Mouse (Mus musculus): ENCODE results near the gene Mrm2. TPM values are rescaled to one million over a fixed set of nuclear protein-coding genes. Genes with fewer than 3 reads are reported as not detected.

The Mrm2 gene
- total and polyA plus RNA-seq, 2 experiments from 2014 or later = 17.8 to 19.5 TPM

GRCm38 (mm10) chr5:140298291-140298690 is 33.4 kb downstream of the Mrm2 start:
- H3K27me3 ChIP-seq (ENCODE audit: control insufficient read depth, insufficient read depth, low read length) = no peaks in the 10 kb centered on the region
- ATAC-seq (ENCODE audit: insufficient read depth, low read depth) (no peak), DNase-seq (ENCODE audit: low spot score) (no peak)
- no peaks in the 10 kb centered on the region for H3K4me1 ChIP-seq (ENCODE audit: control insufficient read depth, insufficient read depth)
- no peak overlapping the region for H3K4me3 ChIP-seq (ENCODE audit: low read depth, low read length)
- H3K36me3 ChIP-seq (replicated peaks; ENCODE audit: control insufficient read depth, insufficient read depth, low read length) = peaks cover 62% of the 10 kb centered on the region
- TF ChIP-seq CTCF (IDR thresholded peaks at IDR 0.05; ENCODE audit: low read depth) (no peak), EP300 (IDR thresholded peaks at IDR 0.05; ENCODE audit: low read depth) (no peak)
- no peak overlapping the region for H3K27ac ChIP-seq (ENCODE audit: low read depth)
- no peak overlapping the region for H3K4me2 ChIP-seq (ENCODE audit: low read depth, low read length)
- no peaks in the 10 kb centered on the region for H3K9me3 ChIP-seq (replicated peaks; ENCODE audit: control insufficient read depth, low read length)
- no peak overlapping the region for H3K9ac ChIP-seq (replicated peaks; ENCODE audit: low read depth, low read length)
- 92% methylated on average over 4 of the region's 4 CpGs for WGBS

- H3K9ac ChIP-seq (replicated peaks; ENCODE audit: low read depth, low read length) = no peak overlapping the region
- DNase-seq (ENCODE audit: low spot score) = peak; percentile 49
- H3K4me1 ChIP-seq (ENCODE audit: control insufficient read depth, insufficient read depth) = no peaks in the 10 kb centered on the region
- ATAC-seq (ENCODE audit: insufficient read depth, low read depth) = peak; percentile 49; the same call in 1 of the 2 replicates
- H3K4me3 ChIP-seq (ENCODE audit: low read depth, low read length) = no peak overlapping the region
- TF ChIP-seq CTCF (IDR thresholded peaks at IDR 0.05; ENCODE audit: low read depth) = peak; percentile 83
- TF ChIP-seq EP300 (IDR thresholded peaks at IDR 0.05; ENCODE audit: low read depth) = no peak
- H3K27ac ChIP-seq (ENCODE audit: low read depth) = no peak overlapping the region
- WGBS = 89% methylated on average over 1 of the region's 1 CpGs
- peaks cover 37% of the 10 kb centered on the region for H3K36me3 ChIP-seq (replicated peaks; ENCODE audit: control insufficient read depth, insufficient read depth, low read length)
- no peaks in the 10 kb centered on the region for H3K9me3 ChIP-seq (replicated peaks; ENCODE audit: control insufficient read depth, low read length)
- H3K27me3 ChIP-seq (ENCODE audit: control insufficient read depth, insufficient read depth, low read length) = no peaks in the 10 kb centered on the region
- H3K4me2 ChIP-seq (ENCODE audit: low read depth, low read length) = no peak overlapping the region
These were observed 39.5 kb downstream of the Mrm2 start for GRCm38 (mm10) chr5:140292152-140292551.

- H3K4me2 ChIP-seq (ENCODE audit: low read depth, low read length) = no peak overlapping the region
These were observed 42.5 kb downstream of the Mrm2 start for GRCm38 (mm10) chr5:140289161-140289560.

GRCm38 (mm10) chr5:140288287-140288686 is 43.4 kb downstream of the Mrm2 start:
- DNase-seq (ENCODE audit: low spot score) (no peak), ATAC-seq (ENCODE audit: insufficient read depth, low read depth) (no peak)
- H3K27ac ChIP-seq (ENCODE audit: low read depth) = no peak overlapping the region
- no peak overlapping the region for H3K9ac ChIP-seq (replicated peaks; ENCODE audit: low read depth, low read length)
- TF ChIP-seq CTCF (IDR thresholded peaks at IDR 0.05; ENCODE audit: low read depth) (no peak), EP300 (IDR thresholded peaks at IDR 0.05; ENCODE audit: low read depth) (no peak)
- H3K27me3 ChIP-seq (ENCODE audit: control insufficient read depth, insufficient read depth, low read length) = no peaks in the 10 kb centered on the region
- H3K4me2 ChIP-seq (ENCODE audit: low read depth, low read length) = no peak overlapping the region
- WGBS = 93% methylated on average over 3 of the region's 3 CpGs
- H3K4me1 ChIP-seq (ENCODE audit: control insufficient read depth, insufficient read depth) = no peaks in the 10 kb centered on the region
- peaks cover 16% of the 10 kb centered on the region for H3K36me3 ChIP-seq (replicated peaks; ENCODE audit: control insufficient read depth, insufficient read depth, low read length)
- H3K4me3 ChIP-seq (ENCODE audit: low read depth, low read length) = no peak overlapping the region
- no peaks in the 10 kb centered on the region for H3K9me3 ChIP-seq (replicated peaks; ENCODE audit: control insufficient read depth, low read length)

More at GRCm38 (mm10) chr5:140289161-140289560, 42.5 kb downstream of the Mrm2 start:
- TF ChIP-seq CTCF (IDR thresholded peaks at IDR 0.05; ENCODE audit: low read depth) = no peak
- TF ChIP-seq EP300 (IDR thresholded peaks at IDR 0.05; ENCODE audit: low read depth) = no peak
- no peaks in the 10 kb centered on the region for H3K9me3 ChIP-seq (replicated peaks; ENCODE audit: control insufficient read depth, low read length)
- no peaks in the 10 kb centered on the region for H3K27me3 ChIP-seq (ENCODE audit: control insufficient read depth, insufficient read depth, low read length)
- H3K4me3 ChIP-seq (ENCODE audit: low read depth, low read length) = no peak overlapping the region
- ATAC-seq (ENCODE audit: insufficient read depth, low read depth) (no peak), DNase-seq (ENCODE audit: low spot score) (no peak)
- H3K27ac ChIP-seq (ENCODE audit: low read depth) = no peak overlapping the region
- H3K36me3 ChIP-seq (replicated peaks; ENCODE audit: control insufficient read depth, insufficient read depth, low read length) = peaks cover 20% of the 10 kb centered on the region
- WGBS = 96% methylated on average over 2 of the region's 2 CpGs
- H3K9ac ChIP-seq (replicated peaks; ENCODE audit: low read depth, low read length) = no peak overlapping the region
- no peaks in the 10 kb centered on the region for H3K4me1 ChIP-seq (ENCODE audit: control insufficient read depth, insufficient read depth)

DNA sequence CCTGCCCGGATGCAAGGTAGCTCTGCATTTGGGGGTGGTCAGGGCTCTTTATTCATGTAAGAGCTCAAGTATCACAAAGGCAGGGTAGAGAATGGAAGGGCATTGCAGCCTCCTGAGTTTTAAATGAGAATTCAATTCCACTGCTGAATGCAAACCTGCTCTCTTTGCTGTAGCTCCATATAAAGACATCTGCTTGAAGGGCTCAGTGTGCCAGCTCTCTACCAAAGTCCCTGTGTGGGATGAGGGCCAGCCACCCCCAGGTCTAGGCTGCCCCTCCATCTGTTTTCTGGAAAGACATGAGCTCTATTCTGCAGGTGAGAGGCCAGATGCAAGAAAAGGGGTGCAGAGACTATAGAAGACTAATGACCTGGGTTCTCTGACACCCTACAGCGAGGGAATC is 46.9 kb downstream of the Mrm2 start:
- H3K9ac ChIP-seq (replicated peaks; ENCODE audit: low read depth, low read length) = no peak overlapping the region
- H3K4me2 ChIP-seq (ENCODE audit: low read depth, low read length) = no peak overlapping the region
- TF ChIP-seq CTCF (IDR thresholded peaks at IDR 0.05; ENCODE audit: low read depth) (no peak), EP300 (IDR thresholded peaks at IDR 0.05; ENCODE audit: low read depth) (no peak)
- peaks cover 20% of the 10 kb centered on the region for H3K36me3 ChIP-seq (replicated peaks; ENCODE audit: control insufficient read depth, insufficient read depth, low read length)
- no peak overlapping the region for H3K4me3 ChIP-seq (ENCODE audit: low read depth, low read length)
- H3K27ac ChIP-seq (ENCODE audit: low read depth) = no peak overlapping the region
- no peak for ATAC-seq (ENCODE audit: insufficient read depth, low read depth)
- H3K9me3 ChIP-seq (replicated peaks; ENCODE audit: control insufficient read depth, low read length) = no peaks in the 10 kb centered on the region
- WGBS = 92% methylated on average over 2 of the region's 2 CpGs
- H3K27me3 ChIP-seq (ENCODE audit: control insufficient read depth, insufficient read depth, low read length) = no peaks in the 10 kb centered on the region
- DNase-seq (ENCODE audit: low spot score) = no peak
- H3K4me1 ChIP-seq (ENCODE audit: control insufficient read depth, insufficient read depth) = no peaks in the 10 kb centered on the region

- Histone ChIP-seq H3K4me1 (ENCODE audit: control insufficient read depth, insufficient read depth) (no peaks in the 10 kb centered on the region), H3K9me3 (replicated peaks; ENCODE audit: control insufficient read depth, low read length) (no peaks in the 10 kb centered on the region), H3K27ac (ENCODE audit: low read depth) (no peak overlapping the region), H3K27me3 (ENCODE audit: control insufficient read depth, insufficient read depth, low read length) (no peaks in the 10 kb centered on the region), H3K4me2 (ENCODE audit: low read depth, low read length) (no peak overlapping the region), H3K4me3 (ENCODE audit: low read depth, low read length) (no peak overlapping the region), H3K36me3 (replicated peaks; ENCODE audit: control insufficient read depth, insufficient read depth, low read length) (peaks cover 13% of the 10 kb centered on the region), H3K9ac (replicated peaks; ENCODE audit: low read depth, low read length) (no peak overlapping the region)
- TF ChIP-seq CTCF (IDR thresholded peaks at IDR 0.05; ENCODE audit: low read depth) (no peak), EP300 (IDR thresholded peaks at IDR 0.05; ENCODE audit: low read depth) (no peak)
- WGBS = 94% methylated on average over 2 of the region's 2 CpGs
- no peak for ATAC-seq (ENCODE audit: insufficient read depth, low read depth)
- no peak for DNase-seq (ENCODE audit: low spot score)
These were observed 47.7 kb downstream of the Mrm2 start for GRCm38 (mm10) chr5:140284011-140284410.
